Mouse (Mus musculus): Measurements from ENCODE around the gene Arid4a.
"Not testable (repeated sequence)": the region's sequence is repeated elsewhere in the genome, so short reads cannot be mapped to it uniquely, and the experiment has no call there.

The Arid4a gene

GRCm38 (mm10) chr12:71016503-71017241 lies 882 bp downstream of the Arid4a start:
- peak; percentile 54 for DNase-seq

DNA sequence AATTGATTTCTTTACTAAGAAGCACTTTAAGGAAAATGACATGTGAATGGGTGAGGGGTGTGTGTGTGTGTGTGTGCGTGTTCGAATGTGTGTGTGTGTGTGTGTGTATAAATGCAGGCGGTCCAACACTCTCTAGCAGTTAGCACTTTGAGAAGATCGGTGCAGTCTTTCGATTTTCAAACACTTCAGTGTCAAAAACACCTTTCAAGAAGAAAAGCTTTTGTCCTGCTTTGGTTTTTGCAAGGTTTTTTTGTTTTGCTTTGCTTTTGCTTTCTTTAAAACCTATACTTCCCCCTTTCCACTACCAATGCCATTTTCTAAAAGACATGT lies 1.4 kb downstream of the Arid4a start:
- no peak for DNase-seq

DNA sequence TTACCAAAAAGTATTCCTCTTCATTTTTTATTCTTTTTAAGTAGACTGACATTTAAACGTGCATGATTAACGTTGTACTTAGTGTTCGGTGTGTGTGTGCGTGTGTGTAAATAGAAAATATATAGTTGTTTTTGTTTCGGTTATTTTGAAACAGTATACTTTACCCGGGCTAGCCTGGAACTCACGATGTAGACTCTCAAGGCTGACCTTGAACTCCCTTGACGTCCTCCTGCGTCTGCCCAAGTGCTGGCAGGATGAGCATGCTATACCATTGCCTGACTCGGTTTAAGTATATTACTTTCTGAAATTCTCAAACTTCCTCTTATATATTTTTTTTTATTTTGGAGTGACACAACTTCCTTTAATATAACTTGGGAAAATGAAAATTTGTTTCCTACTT lies 2.0 kb downstream of the Arid4a start:
- DNase-seq = no peak

GRCm38 (mm10) chr12:71019211-71019610 lies 3.4 kb downstream of the Arid4a start:
- no peak for DNase-seq

GRCm38 (mm10) chr12:71024411-71024810 lies 8.6 kb downstream of the Arid4a start:
- DNase-seq = no peak

- DNase-seq = not testable (repeated sequence)
Measured at GRCm38 (mm10) chr12:71028265-71028664, 12.5 kb downstream of the Arid4a start.

- no peak for DNase-seq
Measured at GRCm38 (mm10) chr12:71030260-71030659, 14.5 kb downstream of the Arid4a start.

GRCm38 (mm10) chr12:71030722-71031121 lies 14.9 kb downstream of the Arid4a start:
- no peak for DNase-seq

- no peak for DNase-seq
Measured at GRCm38 (mm10) chr12:71035826-71036225, 20.0 kb downstream of the Arid4a start.

DNA sequence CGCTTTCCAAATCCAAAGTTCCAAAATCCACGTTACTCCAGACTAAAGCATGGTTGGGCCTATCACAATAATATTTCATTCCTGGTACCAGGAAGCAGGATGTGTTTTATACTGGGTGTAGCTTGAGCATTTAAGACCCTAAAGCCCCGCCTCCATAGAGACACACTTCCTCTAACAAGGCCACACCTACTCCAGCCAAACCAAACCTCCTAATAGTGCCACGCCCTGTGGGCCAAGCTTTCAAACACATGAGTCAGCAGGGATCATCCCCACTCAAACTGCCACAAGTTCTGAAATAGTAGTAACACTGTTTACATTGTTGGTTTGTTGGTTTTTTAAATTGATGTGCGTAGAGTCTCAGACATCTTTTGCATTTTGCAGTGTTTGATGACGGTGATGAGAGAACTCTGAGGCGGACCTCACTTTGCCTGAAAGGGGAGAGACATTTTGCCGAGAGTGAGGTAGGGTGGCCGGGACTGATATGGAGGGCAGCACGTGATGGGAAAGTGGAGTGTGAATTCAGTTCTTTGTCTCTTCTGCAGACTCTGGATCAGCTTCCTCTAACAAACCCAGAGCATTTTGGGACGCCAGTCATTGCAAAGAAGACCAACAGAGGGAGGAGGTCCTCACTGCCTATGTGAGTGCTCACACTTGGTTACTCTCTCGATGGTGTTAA lies 21.1 kb downstream of the Arid4a start:
- no peak for DNase-seq

GRCm38 (mm10) chr12:71040462-71040861 lies 24.7 kb downstream of the Arid4a start:
- DNase-seq = peak; percentile 70

DNA sequence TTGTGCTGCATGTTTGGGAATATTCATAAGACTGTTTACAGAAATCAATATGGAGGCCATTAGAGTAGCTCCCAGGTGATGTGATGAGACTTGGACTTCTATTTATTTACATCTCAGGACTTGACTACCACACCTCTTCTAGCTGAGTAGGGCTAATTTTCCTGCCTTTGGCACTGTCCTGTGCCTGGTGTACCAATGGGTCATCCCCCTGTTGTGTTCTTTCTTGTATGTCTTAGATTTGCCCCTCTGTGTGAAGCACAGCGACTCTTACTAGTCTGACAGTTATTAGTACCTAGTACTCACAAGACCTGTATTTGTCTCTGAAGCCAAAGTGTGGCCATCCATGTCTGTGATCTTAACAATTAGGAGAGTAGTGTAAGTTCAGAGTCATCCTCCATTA lies 26.7 kb downstream of the Arid4a start:
- no peak for DNase-seq

- peak; percentile 79 for DNase-seq
Measured at GRCm38 (mm10) chr12:71043571-71043970, 27.8 kb downstream of the Arid4a start.

GRCm38 (mm10) chr12:71044488-71044887 lies 28.7 kb downstream of the Arid4a start:
- peak; percentile 91 for DNase-seq

DNA sequence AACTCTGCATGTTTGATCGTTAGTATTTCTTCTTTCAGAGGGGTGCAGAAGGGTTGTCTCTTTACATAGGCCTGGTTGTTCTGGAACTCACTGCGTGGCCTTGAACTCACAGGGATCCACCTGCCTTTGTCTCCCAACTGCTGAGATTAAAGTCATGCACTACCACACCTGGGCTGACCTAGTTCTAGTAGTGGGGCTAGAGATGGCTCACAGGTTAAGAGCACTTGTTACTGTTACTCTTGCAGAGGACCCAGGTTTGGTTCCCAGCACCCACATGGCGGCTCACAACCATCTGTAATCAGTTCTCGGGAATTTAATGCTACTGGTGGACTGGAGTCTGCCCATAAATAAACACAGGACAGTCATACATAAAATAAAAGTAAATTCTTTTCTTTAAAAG lies 30.7 kb downstream of the Arid4a start:
- no peak for DNase-seq

DNA sequence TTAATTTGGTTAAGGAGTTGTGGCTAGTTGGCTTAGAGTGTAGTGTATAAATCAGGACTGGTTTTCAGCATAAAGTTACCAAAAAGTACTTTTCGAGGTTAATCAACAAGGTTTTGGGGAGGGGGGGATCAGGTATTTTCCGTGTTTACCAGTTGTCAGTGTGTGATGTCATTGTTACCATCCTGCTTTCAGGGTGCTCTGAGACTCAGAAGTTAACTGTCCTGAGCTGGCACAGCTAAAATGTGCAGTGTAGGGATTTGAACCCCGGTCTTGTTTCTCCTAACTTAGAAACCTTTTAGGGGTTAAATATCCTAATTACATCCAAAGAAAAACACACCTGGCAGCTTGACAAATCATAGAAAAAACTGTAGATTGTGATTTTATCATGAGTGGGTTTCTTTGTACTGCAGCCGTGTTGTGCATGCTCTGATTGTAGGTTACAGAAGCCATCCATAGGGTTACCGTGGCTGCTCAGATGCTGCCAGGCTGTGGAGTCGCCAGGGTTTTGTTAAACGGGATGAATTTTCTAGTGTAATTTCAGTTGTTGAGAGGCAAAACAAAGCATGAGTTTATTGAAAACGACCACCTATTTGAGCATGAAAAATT lies 31.8 kb downstream of the Arid4a start:
- DNase-seq = no peak

DNA sequence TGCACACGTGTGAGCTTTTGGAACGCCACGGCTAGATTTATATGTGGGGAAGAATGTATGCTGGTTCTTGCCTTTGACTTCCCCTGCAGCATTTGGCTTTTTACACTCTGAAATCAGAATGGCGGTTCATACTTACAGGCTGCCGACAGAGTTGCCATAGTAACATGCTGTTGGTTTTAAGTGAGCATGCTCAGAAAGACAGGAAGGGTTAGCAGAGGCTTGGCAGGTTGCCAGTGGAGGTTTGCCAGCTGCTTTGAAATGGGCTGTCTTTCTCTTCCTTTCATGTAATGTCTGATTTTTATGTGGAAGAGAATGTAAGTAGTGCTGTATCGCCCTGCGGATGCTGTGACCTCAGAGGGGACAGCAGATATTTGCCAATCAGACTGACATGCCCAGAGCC lies 32.3 kb downstream of the Arid4a start:
- peak; percentile 97 for DNase-seq

DNA sequence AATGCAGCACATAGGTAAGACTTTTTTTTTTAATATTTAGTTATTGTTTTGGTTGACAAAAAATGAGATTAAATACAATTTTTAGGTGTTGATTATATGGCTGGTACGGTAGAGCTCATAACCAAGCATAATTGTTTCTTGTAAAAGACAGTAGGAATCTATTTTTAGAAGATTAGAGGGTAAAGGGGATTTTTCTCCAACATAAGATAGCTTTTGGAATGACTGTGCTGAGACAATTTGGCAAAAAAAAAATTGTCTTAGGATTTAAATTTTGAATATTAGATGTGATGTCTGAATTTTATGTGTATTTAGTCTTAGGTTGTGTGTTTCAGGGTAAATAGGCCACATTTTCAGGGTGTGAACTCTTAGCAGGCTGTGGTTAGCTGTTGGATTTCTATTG lies 32.8 kb downstream of the Arid4a start:
- DNase-seq = no peak

- no peak for DNase-seq
Measured at GRCm38 (mm10) chr12:71049596-71050265, 33.9 kb downstream of the Arid4a start.

- peak; percentile 66 for DNase-seq
Measured at GRCm38 (mm10) chr12:71051079-71051478, 35.3 kb downstream of the Arid4a start.

GRCm38 (mm10) chr12:71052341-71052995 lies 36.7 kb downstream of the Arid4a start:
- DNase-seq = no peak

DNA sequence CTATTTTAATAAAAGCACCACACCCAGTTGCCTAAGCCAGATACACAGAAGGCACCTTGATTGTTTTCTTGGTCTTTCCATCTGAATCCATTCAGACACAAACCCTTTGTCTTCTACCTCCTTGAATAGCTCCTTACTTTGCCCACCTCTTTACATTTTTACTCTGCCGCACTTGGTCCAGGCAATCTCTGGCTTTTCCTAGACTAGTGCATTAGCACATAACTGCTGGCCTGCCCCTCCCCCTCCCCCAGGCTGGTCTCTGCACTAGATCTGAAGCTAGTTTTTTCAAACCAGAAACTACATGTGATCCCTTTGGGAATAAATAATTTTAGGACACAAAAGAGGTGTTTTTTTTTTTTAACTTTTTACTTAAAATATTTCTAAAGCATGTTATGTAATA lies 37.2 kb downstream of the Arid4a start:
- DNase-seq = no peak

GRCm38 (mm10) chr12:71053486-71053885 lies 37.7 kb downstream of the Arid4a start:
- no peak for DNase-seq
